Mouse (Mus musculus): ENCODE data around the gene Ecm2. TPM values are rescaled to one million over a fixed set of nuclear protein-coding genes. Genes with fewer than 3 reads are reported as not detected.

Gene Ecm2
- polyA plus RNA-seq (2014; fragmentation: Nextera tagmentation; extraction: Ambion mirVana): 1.3 and 1.8 TPM in 2 replicates

DNA sequence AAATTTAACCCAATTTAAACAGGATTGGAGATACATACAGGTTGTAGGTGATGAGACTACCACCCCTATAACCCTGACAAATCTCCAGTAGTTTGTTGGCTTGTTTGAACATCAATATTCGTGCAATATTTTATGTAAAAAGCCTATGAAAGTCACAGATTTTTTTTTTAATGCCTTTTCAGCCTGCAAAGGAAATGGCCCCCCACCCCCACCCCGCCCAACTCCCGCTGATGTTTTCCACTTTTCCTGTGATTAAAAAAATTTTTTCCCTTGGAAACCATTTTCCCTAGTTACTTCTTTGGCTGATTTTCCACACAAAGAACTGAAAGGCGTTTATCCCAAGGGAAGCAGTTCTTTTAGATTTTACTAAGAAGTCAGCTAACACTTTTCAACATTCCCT is at the start of gene Ecm2:
Gene Ecm2, plus strand, starts transcription at position 301 of the 400 bp plus-strand sequence.
- Histone ChIP-seq H3K9ac (replicated peaks; ENCODE audit: low read depth, low read length) (no peak within 1 kb of the TSS), H3K9me3 (ENCODE audit: control insufficient read depth, low read length) (no peaks in the 10 kb centered on the region), H3K27me3 (ENCODE audit: control insufficient read depth, insufficient read depth, low read length) (no peaks in the 10 kb centered on the region), H3K27ac (ENCODE audit: low read depth, low read length) (no peak within 1 kb of the TSS), H3K4me1 (ENCODE audit: control insufficient read depth, insufficient read depth, low read length) (no peaks in the 10 kb centered on the region), H3K4me3 (ENCODE audit: low read depth, low read length) (no peak within 1 kb of the TSS), H3K36me3 (ENCODE audit: control insufficient read depth, insufficient read depth, low read length) (no peaks in the 10 kb centered on the region), H3K4me2 (ENCODE audit: low read depth, low read length) (no peak within 1 kb of the TSS)
- 58% methylated on average over 4 of the region's 4 CpGs for WGBS
- ATAC-seq (ENCODE audit: low read depth): no peak

- H3K27me3 ChIP-seq (ENCODE audit: control insufficient read depth, insufficient read depth, low read length): no peaks in the 10 kb centered on the region
- no peak for ATAC-seq (ENCODE audit: low read depth)
- H3K4me1 ChIP-seq (ENCODE audit: control insufficient read depth, insufficient read depth, low read length): no peaks in the 10 kb centered on the region
- H3K27ac ChIP-seq (ENCODE audit: low read depth, low read length): 0 out of 2 replicates have a peak overlapping the region, but pooled peaks have one; percentile 44
- H3K9ac ChIP-seq (replicated peaks; ENCODE audit: low read depth, low read length): no peak overlapping the region
- no peak overlapping the region for H3K4me3 ChIP-seq (ENCODE audit: low read depth, low read length)
- H3K9me3 ChIP-seq (ENCODE audit: control insufficient read depth, low read length): no peaks in the 10 kb centered on the region
- no peak overlapping the region for H3K4me2 ChIP-seq (ENCODE audit: low read depth, low read length)
- peaks cover 11% of the 10 kb centered on the region for H3K36me3 ChIP-seq (ENCODE audit: control insufficient read depth, insufficient read depth, low read length)
- 94% methylated on average over 4 of the region's 4 CpGs for WGBS
These were observed 44.3 kb upstream of the Ecm2 start for GRCm38 (mm10) chr13:49460276-49460675.

- Histone ChIP-seq H3K9me3 (ENCODE audit: control insufficient read depth, low read length) (no peaks in the 10 kb centered on the region), H3K36me3 (ENCODE audit: control insufficient read depth, insufficient read depth, low read length) (peaks cover 11% of the 10 kb centered on the region), H3K27ac (ENCODE audit: low read depth, low read length) (0 out of 2 replicates have a peak overlapping the region, but pooled peaks have one; percentile 44), H3K27me3 (ENCODE audit: control insufficient read depth, insufficient read depth, low read length) (no peaks in the 10 kb centered on the region), H3K4me3 (ENCODE audit: low read depth, low read length) (no peak overlapping the region), H3K9ac (replicated peaks; ENCODE audit: low read depth, low read length) (no peak overlapping the region), H3K4me2 (ENCODE audit: low read depth, low read length) (no peak overlapping the region), H3K4me1 (ENCODE audit: control insufficient read depth, insufficient read depth, low read length) (no peaks in the 10 kb centered on the region)
- 71% methylated on average over 5 of the region's 5 CpGs for WGBS
- ATAC-seq (ENCODE audit: low read depth): no peak
These were observed 43.8 kb upstream of the Ecm2 start for GRCm38 (mm10) chr13:49460692-49461414.

DNA sequence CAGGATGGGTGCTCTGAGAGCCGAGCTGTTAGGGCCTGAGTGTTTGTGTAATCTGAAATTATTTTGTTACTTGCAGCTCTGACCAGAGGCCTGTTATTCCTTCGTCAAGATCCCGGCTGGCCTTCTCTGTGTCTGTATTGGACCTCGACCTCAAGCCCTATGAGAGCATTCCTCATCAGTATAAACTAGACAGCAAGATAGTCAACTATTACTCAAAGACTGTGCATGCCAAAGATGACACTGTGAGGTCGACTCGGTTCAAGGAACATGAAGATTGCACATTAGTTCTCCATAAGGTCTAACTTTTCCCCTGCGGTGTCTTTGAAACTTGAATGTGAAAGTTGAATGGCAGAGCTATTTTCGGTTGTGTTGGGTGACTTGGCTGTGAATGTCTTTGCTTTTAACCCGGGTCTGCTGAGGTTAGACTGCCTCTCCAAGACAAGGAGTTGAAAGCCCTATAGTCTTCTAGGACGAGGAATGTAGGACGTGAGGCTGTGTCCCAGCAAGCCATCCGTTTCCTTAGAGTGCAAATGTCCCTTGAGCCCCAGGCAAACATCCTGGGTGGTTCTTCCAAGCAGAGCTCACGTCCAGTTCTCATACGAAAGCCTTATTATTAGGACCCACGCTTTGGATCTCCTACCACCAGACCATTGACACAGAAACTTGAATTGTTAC is 43.0 kb upstream of the Ecm2 start:
- no peak overlapping the region for H3K9ac ChIP-seq (replicated peaks; ENCODE audit: low read depth, low read length)
- peaks cover 11% of the 10 kb centered on the region for H3K36me3 ChIP-seq (ENCODE audit: control insufficient read depth, insufficient read depth, low read length)
- no peaks in the 10 kb centered on the region for H3K4me1 ChIP-seq (ENCODE audit: control insufficient read depth, insufficient read depth, low read length)
- no peak overlapping the region for H3K4me3 ChIP-seq (ENCODE audit: low read depth, low read length)
- no peaks in the 10 kb centered on the region for H3K9me3 ChIP-seq (ENCODE audit: control insufficient read depth, low read length)
- no peak overlapping the region for H3K4me2 ChIP-seq (ENCODE audit: low read depth, low read length)
- no peak for ATAC-seq (ENCODE audit: low read depth)
- 82% methylated on average over 15 of the region's 15 CpGs for WGBS
- H3K27ac ChIP-seq (ENCODE audit: low read depth, low read length): no peak overlapping the region
- no peaks in the 10 kb centered on the region for H3K27me3 ChIP-seq (ENCODE audit: control insufficient read depth, insufficient read depth, low read length)

DNA sequence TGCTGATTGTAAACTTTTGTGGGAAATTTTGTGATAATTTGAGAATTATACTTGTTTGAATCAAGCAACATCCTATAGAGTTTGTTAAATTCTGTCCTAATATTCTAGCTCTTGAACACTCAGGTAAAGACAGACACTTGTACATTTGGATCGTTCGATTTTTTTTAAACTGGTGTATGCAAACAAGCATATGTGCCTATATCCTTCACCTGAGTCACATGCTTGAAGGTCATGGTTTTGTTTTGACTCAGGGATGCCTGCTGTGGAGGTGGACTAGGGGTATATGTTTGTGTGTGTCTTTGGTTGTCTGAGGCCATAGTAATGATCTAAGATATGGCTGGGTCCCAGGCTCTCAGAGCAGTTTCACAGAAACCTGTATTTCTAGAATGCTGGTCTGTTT is 41.7 kb upstream of the Ecm2 start:
- 97% methylated on average over 2 of the region's 2 CpGs for WGBS
- peaks cover 11% of the 10 kb centered on the region for H3K36me3 ChIP-seq (ENCODE audit: control insufficient read depth, insufficient read depth, low read length)

DNA sequence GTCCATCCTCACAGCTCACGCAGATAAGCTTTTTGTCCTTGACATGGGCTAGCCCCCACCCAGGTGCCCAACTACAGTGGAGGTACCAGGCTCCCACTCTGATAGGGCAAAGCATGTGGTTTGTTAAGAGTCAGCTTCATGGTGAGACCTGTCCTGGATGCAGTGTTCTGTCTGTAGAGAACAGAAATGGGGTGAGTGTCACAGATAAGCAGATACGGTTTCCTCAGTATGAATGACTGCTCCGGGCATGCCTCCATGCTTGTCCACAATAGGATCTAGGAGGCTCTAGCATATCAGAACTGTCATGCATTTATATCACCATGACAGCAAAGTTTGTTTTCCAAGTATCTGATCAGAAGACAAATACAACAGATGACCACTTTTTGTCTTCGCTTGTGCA is 38.7 kb upstream of the Ecm2 start:
- Histone ChIP-seq H3K4me1 (ENCODE audit: control insufficient read depth, insufficient read depth, low read length) (no peaks in the 10 kb centered on the region), H3K27ac (ENCODE audit: low read depth, low read length) (no peak overlapping the region), H3K4me2 (ENCODE audit: low read depth, low read length) (no peak overlapping the region), H3K9me3 (ENCODE audit: control insufficient read depth, low read length) (no peaks in the 10 kb centered on the region), H3K9ac (replicated peaks; ENCODE audit: low read depth, low read length) (no peak overlapping the region), H3K36me3 (ENCODE audit: control insufficient read depth, insufficient read depth, low read length) (peaks cover 11% of the 10 kb centered on the region), H3K27me3 (ENCODE audit: control insufficient read depth, insufficient read depth, low read length) (no peaks in the 10 kb centered on the region), H3K4me3 (ENCODE audit: low read depth, low read length) (no peak overlapping the region)
- 97% methylated on average over 4 of the region's 4 CpGs for WGBS
- ATAC-seq (ENCODE audit: low read depth): no peak

More for the DNA sequence above, 41.7 kb upstream of the Ecm2 start:
- Histone ChIP-seq H3K27ac (ENCODE audit: low read depth, low read length) (no peak overlapping the region), H3K9me3 (ENCODE audit: control insufficient read depth, low read length) (no peaks in the 10 kb centered on the region), H3K27me3 (ENCODE audit: control insufficient read depth, insufficient read depth, low read length) (no peaks in the 10 kb centered on the region), H3K4me1 (ENCODE audit: control insufficient read depth, insufficient read depth, low read length) (no peaks in the 10 kb centered on the region), H3K4me3 (ENCODE audit: low read depth, low read length) (no peak overlapping the region), H3K4me2 (ENCODE audit: low read depth, low read length) (no peak overlapping the region), H3K9ac (replicated peaks; ENCODE audit: low read depth, low read length) (no peak overlapping the region)
- ATAC-seq (ENCODE audit: low read depth): no peak

GRCm38 (mm10) chr13:49466393-49467075 is 38.1 kb upstream of the Ecm2 start:
- Histone ChIP-seq H3K9ac (replicated peaks; ENCODE audit: low read depth, low read length) (no peak overlapping the region), H3K27me3 (ENCODE audit: control insufficient read depth, insufficient read depth, low read length) (no peaks in the 10 kb centered on the region), H3K4me1 (ENCODE audit: control insufficient read depth, insufficient read depth, low read length) (no peaks in the 10 kb centered on the region), H3K36me3 (ENCODE audit: control insufficient read depth, insufficient read depth, low read length) (peaks cover 8% of the 10 kb centered on the region), H3K4me2 (ENCODE audit: low read depth, low read length) (no peak overlapping the region), H3K4me3 (ENCODE audit: low read depth, low read length) (no peak overlapping the region), H3K27ac (ENCODE audit: low read depth, low read length) (no peak overlapping the region), H3K9me3 (ENCODE audit: control insufficient read depth, low read length) (no peaks in the 10 kb centered on the region)
- 69% methylated on average over 11 of the region's 11 CpGs for WGBS
- peak; percentile 44; the same call in 1 of the 2 replicates for ATAC-seq (ENCODE audit: low read depth)

DNA sequence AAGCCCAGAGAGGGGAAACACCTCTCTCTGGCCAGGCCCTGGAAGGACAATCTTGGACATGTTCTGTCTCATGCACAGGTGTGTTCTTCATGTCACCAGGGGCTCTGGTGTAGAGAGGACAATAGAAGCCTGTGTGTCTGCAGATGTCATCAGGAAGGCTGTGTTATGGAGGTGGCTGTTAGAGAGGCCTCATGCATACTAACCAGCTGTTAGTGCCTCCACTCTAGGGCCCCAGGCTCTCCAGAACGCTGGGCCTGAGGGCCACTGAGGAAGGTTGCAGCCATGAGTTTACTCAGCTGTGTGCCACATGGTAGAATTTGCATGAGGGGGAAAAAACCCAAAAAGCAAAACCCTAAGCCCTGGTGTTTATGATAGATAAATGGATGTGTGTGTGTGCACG is 37.0 kb upstream of the Ecm2 start:
- Histone ChIP-seq H3K9ac (replicated peaks; ENCODE audit: low read depth, low read length) (no peak overlapping the region), H3K27ac (ENCODE audit: low read depth, low read length) (no peak overlapping the region), H3K27me3 (ENCODE audit: control insufficient read depth, insufficient read depth, low read length) (no peaks in the 10 kb centered on the region), H3K36me3 (ENCODE audit: control insufficient read depth, insufficient read depth, low read length) (peaks cover 2% of the 10 kb centered on the region; the same call in 1 of the 2 replicates), H3K4me2 (ENCODE audit: low read depth, low read length) (no peak overlapping the region), H3K4me3 (ENCODE audit: low read depth, low read length) (no peak overlapping the region), H3K9me3 (ENCODE audit: control insufficient read depth, low read length) (no peaks in the 10 kb centered on the region), H3K4me1 (ENCODE audit: control insufficient read depth, insufficient read depth, low read length) (no peaks in the 10 kb centered on the region)
- WGBS: 70% methylated on average over 2 of the region's 2 CpGs
- no peak for ATAC-seq (ENCODE audit: low read depth)

- H3K4me2 ChIP-seq (ENCODE audit: low read depth, low read length): no peak overlapping the region
- ATAC-seq (ENCODE audit: low read depth): no peak
- H3K9ac ChIP-seq (replicated peaks; ENCODE audit: low read depth, low read length): no peak overlapping the region
- no peak overlapping the region for H3K27ac ChIP-seq (ENCODE audit: low read depth, low read length)
- no peaks in the 10 kb centered on the region for H3K9me3 ChIP-seq (ENCODE audit: control insufficient read depth, low read length)
- peaks cover 2% of the 10 kb centered on the region; the same call in 1 of the 2 replicates for H3K36me3 ChIP-seq (ENCODE audit: control insufficient read depth, insufficient read depth, low read length)
- 92% methylated on average over 5 of the region's 5 CpGs for WGBS
- no peak overlapping the region for H3K4me3 ChIP-seq (ENCODE audit: low read depth, low read length)
- H3K27me3 ChIP-seq (ENCODE audit: control insufficient read depth, insufficient read depth, low read length): no peaks in the 10 kb centered on the region
- no peaks in the 10 kb centered on the region for H3K4me1 ChIP-seq (ENCODE audit: control insufficient read depth, insufficient read depth, low read length)
These were observed 35.6 kb upstream of the Ecm2 start for GRCm38 (mm10) chr13:49469002-49469401.
